Mouse (Mus musculus): Measurements from ENCODE around the gene Anapc13. TPM values are rescaled to one million over a fixed set of nuclear protein-coding genes. Genes with fewer than 3 reads are reported as not detected.

Gene Anapc13
- polyA plus RNA-seq, 1 experiment from 2014 or later, result 146 TPM

- Histone ChIP-seq H3K27me3 (replicated peaks; ENCODE audit: control insufficient read depth, insufficient read depth, low read length) (no peaks in the 10 kb centered on the region), H3K36me3 (ENCODE audit: control insufficient read depth, insufficient read depth, low read length) (no peaks in the 10 kb centered on the region; the same call in 1 of the 2 replicates), H3K4me2 (ENCODE audit: low read length) (no peak overlapping the region), H3K4me3 (ENCODE audit: low read length) (no peak overlapping the region), H3K9me3 (ENCODE audit: control insufficient read depth, low read length) (no peaks in the 10 kb centered on the region), H3K27ac (ENCODE audit: low read depth, low read length) (no peak overlapping the region), H3K9ac (ENCODE audit: low read depth, low read length) (no peak overlapping the region), H3K4me1 (ENCODE audit: control insufficient read depth, insufficient read depth, low read depth, low read length) (no peaks in the 10 kb centered on the region)
- no peak for ATAC-seq
- 67% methylated on average over 6 of the region's 6 CpGs for WGBS
Observed at GRCm38 (mm10) chr9:102605162-102605561, 20.9 kb upstream of the Anapc13 start.

- WGBS, result 60% methylated on average over 5 of the region's 5 CpGs
- no peaks in the 10 kb centered on the region for H3K4me1 ChIP-seq (ENCODE audit: control insufficient read depth, insufficient read depth, low read depth, low read length)
- no peak for ATAC-seq
- H3K27me3 ChIP-seq (replicated peaks; ENCODE audit: control insufficient read depth, insufficient read depth, low read length), result no peaks in the 10 kb centered on the region
- no peaks in the 10 kb centered on the region for H3K9me3 ChIP-seq (ENCODE audit: control insufficient read depth, low read length)
- peaks cover 3% of the 10 kb centered on the region for H3K36me3 ChIP-seq (ENCODE audit: control insufficient read depth, insufficient read depth, low read length)
- no peak overlapping the region for H3K9ac ChIP-seq (ENCODE audit: low read depth, low read length)
- H3K27ac ChIP-seq (ENCODE audit: low read depth, low read length), result no peak overlapping the region
- no peak overlapping the region for H3K4me3 ChIP-seq (ENCODE audit: low read length)
- H3K4me2 ChIP-seq (ENCODE audit: low read length), result no peak overlapping the region
Observed at GRCm38 (mm10) chr9:102607471-102607870, 18.6 kb upstream of the Anapc13 start.

DNA sequence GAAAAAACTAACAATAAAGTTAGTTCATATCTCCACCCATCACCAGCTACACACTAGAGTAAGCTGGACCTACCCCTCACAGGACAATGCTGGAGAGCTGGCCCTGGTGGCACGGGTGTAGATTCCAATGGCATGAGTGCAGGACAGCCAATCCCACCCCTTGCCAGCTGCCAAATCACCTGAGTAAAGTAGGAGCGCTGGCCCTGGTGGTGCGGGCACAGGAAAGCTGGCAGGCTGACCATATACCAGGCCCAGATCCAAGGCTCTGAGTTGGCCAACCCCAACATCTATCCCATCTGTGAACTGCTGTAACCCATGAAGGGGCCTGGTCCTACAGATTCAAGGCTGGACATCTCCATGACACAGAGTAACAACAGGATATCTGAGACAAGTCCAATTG, 16.9 kb upstream of the Anapc13 start:
- 97% methylated on average over 3 of the region's 3 CpGs for whole genome bisulfite sequencing
- no peak overlapping the region for H3K4me2 ChIP-seq (ENCODE audit: low read length)
- no peak overlapping the region for H3K27ac ChIP-seq (ENCODE audit: low read depth, low read length)
- no peak overlapping the region for H3K9ac ChIP-seq (ENCODE audit: low read depth, low read length)
- no peak overlapping the region for H3K4me3 ChIP-seq (ENCODE audit: low read length)
- H3K36me3 ChIP-seq (ENCODE audit: control insufficient read depth, insufficient read depth, low read length), result peaks cover 3% of the 10 kb centered on the region
- no peaks in the 10 kb centered on the region for H3K9me3 ChIP-seq (ENCODE audit: control insufficient read depth, low read length)
- H3K27me3 ChIP-seq (replicated peaks; ENCODE audit: control insufficient read depth, insufficient read depth, low read length), result no peaks in the 10 kb centered on the region
- no peaks in the 10 kb centered on the region for H3K4me1 ChIP-seq (ENCODE audit: control insufficient read depth, insufficient read depth, low read depth, low read length)
- ATAC-seq, result no peak

GRCm38 (mm10) chr9:102615071-102615470, 11.0 kb upstream of the Anapc13 start:
- Histone ChIP-seq H3K27ac (ENCODE audit: low read depth, low read length) (no peak overlapping the region), H3K36me3 (ENCODE audit: control insufficient read depth, insufficient read depth, low read length) (peaks cover 7% of the 10 kb centered on the region; the same call in 1 of the 2 replicates), H3K9ac (ENCODE audit: low read depth, low read length) (no peak overlapping the region), H3K27me3 (replicated peaks; ENCODE audit: control insufficient read depth, insufficient read depth, low read length) (no peaks in the 10 kb centered on the region), H3K4me2 (ENCODE audit: low read length) (no peak overlapping the region), H3K4me3 (ENCODE audit: low read length) (no peak overlapping the region), H3K9me3 (ENCODE audit: control insufficient read depth, low read length) (no peaks in the 10 kb centered on the region), H3K4me1 (ENCODE audit: control insufficient read depth, insufficient read depth, low read depth, low read length) (no peaks in the 10 kb centered on the region)
- WGBS, result 93% methylated on average over 3 of the region's 3 CpGs
- no peak for ATAC-seq

- H3K9ac ChIP-seq (ENCODE audit: low read depth, low read length), result no peak overlapping the region
- no peaks in the 10 kb centered on the region for H3K27me3 ChIP-seq (replicated peaks; ENCODE audit: control insufficient read depth, insufficient read depth, low read length)
- H3K4me3 ChIP-seq (ENCODE audit: low read length), result no peak overlapping the region
- H3K36me3 ChIP-seq (ENCODE audit: control insufficient read depth, insufficient read depth, low read length), result peaks cover 4% of the 10 kb centered on the region; the same call in 1 of the 2 replicates
- ATAC-seq, result no peak
- no peaks in the 10 kb centered on the region for H3K4me1 ChIP-seq (ENCODE audit: control insufficient read depth, insufficient read depth, low read depth, low read length)
- no peak overlapping the region for H3K4me2 ChIP-seq (ENCODE audit: low read length)
- no peaks in the 10 kb centered on the region for H3K9me3 ChIP-seq (ENCODE audit: control insufficient read depth, low read length)
- no peak overlapping the region for H3K27ac ChIP-seq (ENCODE audit: low read depth, low read length)
- WGBS, result 84% methylated on average over 9 of the region's 9 CpGs
Observed at GRCm38 (mm10) chr9:102616267-102616666, 9.8 kb upstream of the Anapc13 start.

DNA sequence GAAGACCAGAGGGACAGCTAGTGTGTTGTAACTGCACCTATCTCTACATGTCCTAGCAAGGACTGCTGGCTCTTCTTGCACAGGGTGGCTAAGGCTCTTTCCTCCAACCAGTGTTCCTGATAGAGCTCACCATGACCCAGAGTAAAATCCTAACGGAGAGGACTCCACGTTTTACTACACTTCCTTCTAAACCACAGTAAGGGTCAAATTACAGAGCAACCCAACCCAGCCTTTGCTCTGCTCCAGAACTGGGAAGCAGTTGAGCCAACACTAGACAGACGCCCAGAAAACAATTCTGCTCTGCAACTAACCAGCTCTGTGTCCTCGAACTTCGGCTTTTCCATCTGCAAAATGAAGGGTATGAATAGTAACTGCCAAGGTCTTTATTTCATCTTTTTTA, 4.7 kb upstream of the Anapc13 start:
- 0 out of 2 replicates have a peak, but pooled peaks cover 4% of the 10 kb centered on the region for H3K36me3 ChIP-seq (ENCODE audit: control insufficient read depth, insufficient read depth, low read length)
- no peaks in the 10 kb centered on the region for H3K9me3 ChIP-seq (ENCODE audit: control insufficient read depth, low read length)
- no peaks in the 10 kb centered on the region for H3K27me3 ChIP-seq (replicated peaks; ENCODE audit: control insufficient read depth, insufficient read depth, low read length)
- no peak for ATAC-seq
- no peak overlapping the region for H3K4me3 ChIP-seq (ENCODE audit: low read length)
- 75% methylated on average over 5 of the region's 5 CpGs for WGBS
- peaks cover 8% of the 10 kb centered on the region for H3K4me1 ChIP-seq (ENCODE audit: control insufficient read depth, insufficient read depth, low read depth, low read length)
- H3K4me2 ChIP-seq (ENCODE audit: low read length), result no peak overlapping the region
- no peak overlapping the region for H3K9ac ChIP-seq (ENCODE audit: low read depth, low read length)
- H3K27ac ChIP-seq (ENCODE audit: low read depth, low read length), result no peak overlapping the region

GRCm38 (mm10) chr9:102622192-102622857, 3.8 kb upstream of the Anapc13 start:
- ATAC-seq, result no peak
- H3K36me3 ChIP-seq (ENCODE audit: control insufficient read depth, insufficient read depth, low read length), result 0 out of 2 replicates have a peak, but pooled peaks cover 4% of the 10 kb centered on the region
- WGBS, result 39% methylated on average over 5 of the region's 5 CpGs
- H3K9ac ChIP-seq (ENCODE audit: low read depth, low read length), result no peak overlapping the region
- no peak overlapping the region for H3K4me3 ChIP-seq (ENCODE audit: low read length)
- no peak overlapping the region for H3K27ac ChIP-seq (ENCODE audit: low read depth, low read length)
- H3K4me2 ChIP-seq (ENCODE audit: low read length), result no peak overlapping the region
- H3K4me1 ChIP-seq (ENCODE audit: control insufficient read depth, insufficient read depth, low read depth, low read length), result peaks cover 13% of the 10 kb centered on the region
- H3K27me3 ChIP-seq (replicated peaks; ENCODE audit: control insufficient read depth, insufficient read depth, low read length), result no peaks in the 10 kb centered on the region
- H3K9me3 ChIP-seq (ENCODE audit: control insufficient read depth, low read length), result no peaks in the 10 kb centered on the region

- Histone ChIP-seq H3K36me3 (ENCODE audit: control insufficient read depth, insufficient read depth, low read length) (0 out of 2 replicates have a peak, but pooled peaks cover 4% of the 10 kb centered on the region), H3K9ac (ENCODE audit: low read depth, low read length) (no peak overlapping the region), H3K4me3 (ENCODE audit: low read length) (no peak overlapping the region), H3K9me3 (ENCODE audit: control insufficient read depth, low read length) (no peaks in the 10 kb centered on the region), H3K4me2 (ENCODE audit: low read length) (no peak overlapping the region), H3K27me3 (replicated peaks; ENCODE audit: control insufficient read depth, insufficient read depth, low read length) (no peaks in the 10 kb centered on the region), H3K27ac (ENCODE audit: low read depth, low read length) (no peak overlapping the region), H3K4me1 (ENCODE audit: control insufficient read depth, insufficient read depth, low read depth, low read length) (peaks cover 17% of the 10 kb centered on the region)
- 84% methylated on average over 6 of the region's 6 CpGs for WGBS
- ATAC-seq, result no peak
Observed at GRCm38 (mm10) chr9:102622876-102623275, 3.2 kb upstream of the Anapc13 start.

DNA sequence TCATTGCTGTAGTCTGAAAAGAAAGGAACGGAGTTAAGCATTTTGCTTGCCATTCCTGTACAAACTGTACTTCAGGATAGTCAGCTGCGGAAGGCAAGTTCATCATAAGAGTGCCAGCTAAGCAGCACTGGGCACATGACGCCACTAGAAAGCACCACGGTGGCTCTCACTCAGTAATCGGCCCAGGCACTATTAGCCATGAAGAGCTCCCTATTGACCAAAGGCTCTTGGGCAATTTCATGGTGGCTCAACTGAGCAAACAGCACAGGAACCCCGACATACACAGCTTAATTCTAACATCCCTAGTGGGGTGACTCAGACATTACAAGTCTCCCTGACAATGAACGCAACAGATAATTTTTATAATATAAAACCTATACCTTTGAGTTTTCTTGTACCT, 2.5 kb upstream of the Anapc13 start:
- Histone ChIP-seq H3K27ac (ENCODE audit: low read depth, low read length) (no peak overlapping the region), H3K4me1 (ENCODE audit: control insufficient read depth, insufficient read depth, low read depth, low read length) (peaks cover 17% of the 10 kb centered on the region), H3K4me3 (ENCODE audit: low read length) (no peak overlapping the region), H3K9ac (ENCODE audit: low read depth, low read length) (no peak overlapping the region), H3K36me3 (ENCODE audit: control insufficient read depth, insufficient read depth, low read length) (0 out of 2 replicates have a peak, but pooled peaks cover 1% of the 10 kb centered on the region), H3K9me3 (ENCODE audit: control insufficient read depth, low read length) (no peaks in the 10 kb centered on the region), H3K4me2 (ENCODE audit: low read length) (no peak overlapping the region), H3K27me3 (replicated peaks; ENCODE audit: control insufficient read depth, insufficient read depth, low read length) (no peaks in the 10 kb centered on the region)
- ATAC-seq, result no peak
- WGBS, result 75% methylated on average over 7 of the region's 7 CpGs
